Mouse (Mus musculus) heart, embryonic 14.5 days (tissue): ENCODE results near the gene Alk. TPM values are rescaled to one million over a fixed set of nuclear protein-coding genes. Genes with fewer than 3 reads are reported as not detected.

ENCODE experiments used
- ATAC-seq: fragments of 200-750 bp; cut with Nextera tagmentation; 2 replicates; pipeline ENCODE4 v1.8.0; 2017; ENCODE audit warnings: low read depth, moderate TSS enrichment; ENCODE audit not compliant: insufficient number of reproducible peaks, insufficient read depth, low FRiP score
- H3K27ac ChIP-seq, 2 experiments: fragments of 200-500 bp in 1 of 2; fragments of 300-500 bp in 1 of 2; sonication (generic) in 1 of 2; replicated peaks in 1 of 2; 2 replicates each; pipeline ENCODE4 v1.5.1; 2012 to 2014; ENCODE audit warnings: low read depth in 2 of 2, low read length in 2 of 2, control low read depth in 1 of 2, mild to moderate bottlenecking in 1 of 2, mixed read lengths in 1 of 2; ENCODE audit not compliant: control insufficient read depth in 1 of 2, insufficient read depth in 1 of 2
- H3K27me3 ChIP-seq: fragments of 300-500 bp; sonication (generic); 2 replicates; pipeline ENCODE4 v1.6.1; 2014; ENCODE audit warnings: mild to moderate bottlenecking, low read length, control low read depth; ENCODE audit not compliant: control insufficient read depth, insufficient read depth
- H3K36me3 ChIP-seq: fragments of 300-500 bp; sonication (generic); 2 replicates; pipeline ENCODE4 v1.6.1; 2014; ENCODE audit warnings: mild to moderate bottlenecking, control low read depth, low read length, mixed read lengths; ENCODE audit not compliant: control insufficient read depth, insufficient read depth
- H3K4me1 ChIP-seq, 2 experiments: fragments of 200-500 bp in 1 of 2; fragments of 300-500 bp in 1 of 2; sonication (generic) in 1 of 2; 2 replicates each; pipeline ENCODE4 v1.6.1; 2012 to 2014; ENCODE audit warnings: low read length in 2 of 2, control low read depth in 1 of 2, mixed read lengths in 1 of 2; ENCODE audit not compliant: control insufficient read depth in 2 of 2, insufficient read depth in 2 of 2
- H3K4me2 ChIP-seq: fragments of 300-500 bp; sonication (generic); 2 replicates; pipeline ENCODE4 v1.6.1; 2014; ENCODE audit warnings: mild to moderate bottlenecking, low read length
- H3K4me3 ChIP-seq, 2 experiments: fragments of 200-500 bp in 1 of 2; fragments of 300-500 bp in 1 of 2; sonication (generic) in 1 of 2; 2 replicates each; pipeline ENCODE4 v1.5.1; 2012 to 2014; ENCODE audit warnings: low read length in 2 of 2, mild to moderate bottlenecking in 2 of 2, control low read depth in 1 of 2, low read depth in 1 of 2, moderate library complexity in 1 of 2; ENCODE audit not compliant: control insufficient read depth in 1 of 2, insufficient read depth in 1 of 2
- H3K9ac ChIP-seq: fragments of 300-500 bp; sonication (generic); 2 replicates; pipeline ENCODE4 v1.6.1; 2014; ENCODE audit warnings: mild to moderate bottlenecking, low read length
- H3K9me3 ChIP-seq: fragments of 300-500 bp; sonication (generic); 2 replicates; pipeline ENCODE4 v1.6.1; 2016; ENCODE audit warnings: low read length, control low read depth; ENCODE audit not compliant: control insufficient read depth
- WGBS: fragments of 180-500 bp; shearing (Covaris S2); extraction: QIAGEN DNeasy Blood & Tissue Kit; methylation state at CpG from one replicate; pipeline ENCODE4 v1.1.7; 2014; 5-methylcytosine and 5-hydroxymethylcytosine counted together
- polyA plus RNA-seq: library from polyadenylated mRNA; unstranded; fragments of >200 nt; fragmentation: Nextera tagmentation; extraction: Ambion mirVana; gene quantifications from 2 replicates; pipeline ENCODE4 v1.2.1, GENCODE M21; 2014

Gene Alk
- polyA plus RNA-seq, 1 experiment from 2014 or later: 0.14 TPM

GRCm38 (mm10) chr17:72132140-72132911, 472.1 kb downstream of the Alk start:
- Histone ChIP-seq H3K4me1 (no peaks in the 10 kb centered on the region), H3K4me3 (no peak overlapping the region), H3K27ac (no peak overlapping the region), H3K9me3 (peaks cover 8% of the 10 kb centered on the region; the same call in 1 of the 2 replicates), H3K4me2 (no peak overlapping the region), H3K36me3 (no peaks in the 10 kb centered on the region), H3K27me3 (no peaks in the 10 kb centered on the region), H3K9ac (no peak overlapping the region)
- ATAC-seq: no peak
- WGBS: 75% methylated on average over 8 of the region's 8 CpGs

- H3K9me3 ChIP-seq: no peaks in the 10 kb centered on the region
- H3K4me3 ChIP-seq: no peak overlapping the region
- ATAC-seq: no peak
- H3K36me3 ChIP-seq: no peaks in the 10 kb centered on the region
- no peak overlapping the region for H3K9ac ChIP-seq
- no peak overlapping the region for H3K4me2 ChIP-seq
- 90% methylated on average over 1 of the region's 1 CpGs for WGBS
- H3K27me3 ChIP-seq: no peaks in the 10 kb centered on the region
- H3K4me1 ChIP-seq: no peaks in the 10 kb centered on the region
- H3K27ac ChIP-seq: no peak overlapping the region
These were observed 482.8 kb downstream of the Alk start for GRCm38 (mm10) chr17:72121660-72122059.

- Histone ChIP-seq H3K36me3 (no peaks in the 10 kb centered on the region), H3K27me3 (no peaks in the 10 kb centered on the region; the same call in 1 of the 2 replicates), H3K9me3 (no peaks in the 10 kb centered on the region), H3K4me1 (no peaks in the 10 kb centered on the region), H3K4me2 (no peak overlapping the region), H3K9ac (no peak overlapping the region), H3K27ac (no peak overlapping the region), H3K4me3 (no peak overlapping the region)
- WGBS: 61% methylated on average over 11 of the region's 11 CpGs
- ATAC-seq: no peak
These were observed 484.1 kb downstream of the Alk start for GRCm38 (mm10) chr17:72120278-72120677.

GRCm38 (mm10) chr17:72118376-72118775, 486.1 kb downstream of the Alk start:
- no peak for ATAC-seq
- H3K9me3 ChIP-seq: no peaks in the 10 kb centered on the region

GRCm38 (mm10) chr17:72115271-72115944, 489.0 kb downstream of the Alk start:
- Histone ChIP-seq H3K4me1 (no peaks in the 10 kb centered on the region), H3K27me3 (no peaks in the 10 kb centered on the region; the same call in 1 of the 2 replicates), H3K9me3 (no peaks in the 10 kb centered on the region), H3K9ac (no peak overlapping the region), H3K4me3 (no peak overlapping the region), H3K27ac (no peak overlapping the region), H3K4me2 (no peak overlapping the region), H3K36me3 (no peaks in the 10 kb centered on the region)
- no peak for ATAC-seq
- 60% methylated on average over 12 of the region's 12 CpGs for whole genome bisulfite sequencing

More at GRCm38 (mm10) chr17:72118376-72118775, 486.1 kb downstream of the Alk start:
- Histone ChIP-seq H3K4me2 (no peak overlapping the region), H3K27ac (no peak overlapping the region), H3K9ac (no peak overlapping the region), H3K4me1 (no peaks in the 10 kb centered on the region), H3K27me3 (no peaks in the 10 kb centered on the region; the same call in 1 of the 2 replicates), H3K36me3 (no peaks in the 10 kb centered on the region), H3K4me3 (no peak overlapping the region)
- WGBS: 22% methylated on average over 5 of the region's 5 CpGs

GRCm38 (mm10) chr17:72112004-72112403, 492.4 kb downstream of the Alk start:
- no peak overlapping the region for H3K4me2 ChIP-seq
- no peak for ATAC-seq

GRCm38 (mm10) chr17:72111528-72111927, 492.9 kb downstream of the Alk start:
- Histone ChIP-seq H3K4me3 (no peak overlapping the region), H3K27me3 (no peaks in the 10 kb centered on the region; the same call in 1 of the 2 replicates), H3K27ac (no peak overlapping the region), H3K4me2 (no peak overlapping the region), H3K4me1 (no peaks in the 10 kb centered on the region), H3K9me3 (no peaks in the 10 kb centered on the region), H3K36me3 (no peaks in the 10 kb centered on the region), H3K9ac (no peak overlapping the region)
- no peak for ATAC-seq
- 87% methylated on average over 4 of the region's 4 CpGs for WGBS

More at GRCm38 (mm10) chr17:72112004-72112403, 492.4 kb downstream of the Alk start:
- Histone ChIP-seq H3K27me3 (no peaks in the 10 kb centered on the region; the same call in 1 of the 2 replicates), H3K36me3 (no peaks in the 10 kb centered on the region), H3K9ac (no peak overlapping the region), H3K9me3 (no peaks in the 10 kb centered on the region), H3K27ac (no peak overlapping the region), H3K4me3 (no peak overlapping the region), H3K4me1 (no peaks in the 10 kb centered on the region)
